Mouse (Mus musculus) embryonic facial prominence, embryonic 10.5 days (tissue): ENCODE data around the gene Setd1a. TPM values are rescaled to one million over a fixed set of nuclear protein-coding genes. Genes with fewer than 3 reads are reported as not detected.
A peak's percentile ranks its signal among the peaks of the same experiment; 100 is the strongest.
"Not testable (repeated sequence)": the region's sequence is repeated elsewhere in the genome, so short reads cannot be mapped to it uniquely, and the experiment has no call there.

Source experiments
- DNase-seq: peaks from one replicate; pipeline ENCODE4 v3.0.0-alpha.2; 2017; ENCODE audit warnings: low spot score
- H3K27ac ChIP-seq: fragments of 300-500 bp; sonication (generic); replicated peaks from 2 replicates; pipeline ENCODE4 v1.5.1; 2016; ENCODE audit warnings: mild to moderate bottlenecking
- H3K27me3 ChIP-seq: fragments of 300-500 bp; sonication (generic); replicated peaks from 2 replicates; pipeline ENCODE4 v1.6.1; 2016; ENCODE audit warnings: low read depth, mild to moderate bottlenecking; ENCODE audit not compliant: poor library complexity, severe bottlenecking
- H3K36me3 ChIP-seq: fragments of 300-500 bp; sonication (generic); replicated peaks from 2 replicates; pipeline ENCODE4 v1.6.1; 2016; ENCODE audit warnings: mild to moderate bottlenecking, moderate library complexity
- H3K4me1 ChIP-seq: fragments of 300-500 bp; sonication (generic); 2 replicates; pipeline ENCODE4 v1.6.1; 2016
- H3K4me3 ChIP-seq: fragments of 300-500 bp; sonication (generic); 2 replicates; pipeline ENCODE4 v1.5.1; 2016; ENCODE audit warnings: mild to moderate bottlenecking, moderate library complexity
- H3K9me3 ChIP-seq: fragments of 300-500 bp; sonication (generic); 2 replicates; pipeline ENCODE4 v1.6.1; 2016; ENCODE audit warnings: mild to moderate bottlenecking
- WGBS: fragments of 180-500 bp; shearing (Covaris S2); methylation state at CpG from one replicate; pipeline ENCODE4 v1.1.7; 2016; 5-methylcytosine and 5-hydroxymethylcytosine counted together
- polyA plus RNA-seq: library from polyadenylated mRNA; unstranded; fragments of >200 nt; fragmentation: Nextera tagmentation; extraction: Ambion mirVana; gene quantifications from 2 replicates; pipeline ENCODE4 v1.2.1, GENCODE M21; 2016

Setd1a gene
- polyA plus RNA-seq, 1 experiment from 2014 or later = 14.7 TPM

DNA sequence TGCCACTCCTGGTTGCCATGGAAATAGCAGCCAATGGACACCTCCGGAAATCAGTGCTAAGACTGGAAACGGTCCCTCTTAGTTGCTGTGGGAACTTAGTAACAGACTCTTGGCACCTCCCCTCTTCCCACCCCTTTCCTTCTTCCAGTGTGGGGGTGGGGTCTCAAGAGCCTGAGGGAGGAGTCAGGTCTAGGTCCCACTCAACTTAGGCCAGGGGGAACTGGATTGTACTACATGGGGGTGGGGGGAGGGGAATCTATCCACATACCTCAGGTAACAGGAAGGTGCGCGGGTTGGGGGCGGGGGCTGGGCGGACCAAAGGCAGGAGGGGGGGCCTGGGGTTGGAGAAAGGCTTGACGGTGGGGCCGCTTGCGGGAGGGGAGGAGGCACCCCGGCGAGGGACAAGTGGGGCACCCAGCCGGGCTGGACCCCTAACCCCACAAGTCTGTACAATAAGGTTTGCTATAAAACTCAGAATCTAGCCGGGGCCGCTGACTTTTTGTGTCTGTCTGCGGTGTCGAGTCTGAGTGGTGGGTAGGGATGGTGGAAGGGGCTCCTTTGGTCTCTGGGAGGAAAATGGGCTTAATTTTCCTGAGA, 7.4 kb upstream of the Setd1a start:
- H3K4me1 ChIP-seq = peaks cover 45% of the 10 kb centered on the region
- WGBS = under 1% methylated on average over 16 of the region's 16 CpGs
- H3K27ac ChIP-seq = peak overlapping the region; percentile 95
- peak; percentile 91 for DNase-seq
- no peaks in the 10 kb centered on the region for H3K9me3 ChIP-seq
- H3K4me3 ChIP-seq = peak overlapping the region; percentile 77
- no peaks in the 10 kb centered on the region for H3K27me3 ChIP-seq
- peaks cover 45% of the 10 kb centered on the region for H3K36me3 ChIP-seq

GRCm38 (mm10) chr7:127769651-127770038, 6.8 kb upstream of the Setd1a start, which contains the start of gene Orai3:
TSS of gene Orai3 (plus strand) at chr7:127769815.
- DNase-seq = peak; percentile 87
- H3K4me1 ChIP-seq = peaks cover 48% of the 10 kb centered on the region
- no peaks in the 10 kb centered on the region for H3K9me3 ChIP-seq
- 0% methylated on average over 24 of the region's 24 CpGs for WGBS
- peaks cover 40% of the 10 kb centered on the region for H3K36me3 ChIP-seq
- no peaks in the 10 kb centered on the region for H3K27me3 ChIP-seq
- H3K27ac ChIP-seq = peak within 1 kb of the TSS; percentile 95
- H3K4me3 ChIP-seq = peak within 1 kb of the TSS; percentile 77

DNA sequence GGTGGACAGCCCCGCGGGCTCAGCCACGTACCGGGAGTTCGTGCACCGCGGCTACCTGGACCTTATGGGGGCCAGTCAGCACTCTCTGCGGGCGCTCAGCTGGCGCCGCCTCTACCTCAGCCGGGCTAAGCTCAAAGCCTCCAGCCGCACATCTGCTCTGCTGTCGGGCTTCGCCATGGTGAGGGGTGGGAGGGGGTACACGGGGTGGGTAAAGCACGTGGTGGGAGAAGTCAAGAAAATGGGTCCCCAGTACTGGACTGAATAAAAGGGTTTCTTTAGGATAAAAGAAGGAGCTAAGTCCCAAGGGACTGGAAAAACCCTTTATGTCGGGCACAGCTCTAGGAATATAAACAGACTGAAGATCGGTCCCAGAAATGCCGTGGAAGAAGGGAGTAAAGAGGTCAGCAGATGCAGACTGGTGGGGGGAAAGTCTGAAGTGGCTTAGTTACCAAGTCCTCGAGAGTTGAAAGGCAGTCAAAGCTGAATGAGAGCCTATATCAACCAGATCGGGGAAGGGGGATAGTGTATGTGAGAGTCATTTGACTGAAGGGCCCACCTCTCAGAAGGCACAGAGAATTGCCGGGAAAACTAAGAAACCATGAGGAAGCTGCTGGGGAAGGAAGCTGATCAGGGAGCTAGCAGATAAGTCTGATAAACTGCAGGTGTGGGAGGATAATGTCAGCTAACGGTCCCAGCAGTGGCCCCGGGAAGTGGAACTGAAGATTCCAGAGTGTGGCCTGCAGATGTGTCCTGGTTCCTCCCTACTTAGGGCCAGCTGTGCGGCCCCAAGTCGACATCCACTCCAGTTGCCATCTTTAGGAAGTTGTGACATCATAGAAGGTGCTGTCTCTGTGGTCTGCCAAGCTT, 6.2 kb upstream of the Setd1a start:
- Histone ChIP-seq H3K9me3 (no peaks in the 10 kb centered on the region), H3K27ac (peak overlapping the region; percentile 95), H3K4me1 (peaks cover 48% of the 10 kb centered on the region), H3K36me3 (peaks cover 34% of the 10 kb centered on the region), H3K27me3 (no peaks in the 10 kb centered on the region), H3K4me3 (peak overlapping the region; percentile 77)
- DNase-seq = peak; percentile 38
- WGBS = 5% methylated on average over 27 of the region's 27 CpGs

- 72% methylated on average over 5 of the region's 5 CpGs for WGBS
Measured at GRCm38 (mm10) chr7:127771262-127771661, 5.2 kb upstream of the Setd1a start.

DNA sequence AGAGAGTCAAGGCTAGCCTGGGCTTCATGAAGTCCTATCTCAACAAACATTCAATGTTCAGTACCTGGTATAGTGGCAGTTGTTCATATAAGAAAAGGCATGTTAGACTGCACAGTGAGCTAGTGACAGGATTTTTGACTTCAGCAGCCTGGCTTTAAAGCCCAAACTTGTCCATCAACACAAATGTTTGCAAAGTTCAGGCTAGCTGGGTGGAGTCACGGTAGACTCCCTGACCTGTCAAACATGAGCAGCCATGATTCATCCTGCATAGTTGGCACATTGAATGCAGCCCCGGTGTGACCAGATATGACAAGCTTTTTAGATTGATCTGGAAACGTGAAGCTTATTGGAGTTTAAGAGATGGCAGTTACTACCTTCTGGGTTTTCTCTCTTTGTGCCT, 4.4 kb upstream of the Setd1a start:
- no peak for DNase-seq
- H3K27ac ChIP-seq = no peak overlapping the region
- H3K36me3 ChIP-seq = peaks cover 16% of the 10 kb centered on the region
- WGBS = 84% methylated on average over 3 of the region's 3 CpGs
- peaks cover 51% of the 10 kb centered on the region for H3K4me1 ChIP-seq
- no peak overlapping the region for H3K4me3 ChIP-seq
- no peaks in the 10 kb centered on the region for H3K9me3 ChIP-seq
- no peaks in the 10 kb centered on the region for H3K27me3 ChIP-seq

More at GRCm38 (mm10) chr7:127771262-127771661, 5.2 kb upstream of the Setd1a start:
- H3K27me3 ChIP-seq = no peaks in the 10 kb centered on the region
- no peak for DNase-seq
- H3K4me3 ChIP-seq = peak overlapping the region; percentile 77
- H3K4me1 ChIP-seq = peaks cover 51% of the 10 kb centered on the region
- peaks cover 24% of the 10 kb centered on the region for H3K36me3 ChIP-seq
- no peak overlapping the region for H3K27ac ChIP-seq
- H3K9me3 ChIP-seq = no peaks in the 10 kb centered on the region

- WGBS = 85% methylated on average over 1 of the region's 1 CpGs
Measured at GRCm38 (mm10) chr7:127772557-127772956, 3.9 kb upstream of the Setd1a start.

GRCm38 (mm10) chr7:127773664-127774384, 2.6 kb upstream of the Setd1a start:
- Histone ChIP-seq H3K4me3 (peak overlapping the region; percentile 13; the same call in 1 of the 2 replicates), H3K9me3 (no peaks in the 10 kb centered on the region), H3K27ac (no peak overlapping the region), H3K27me3 (no peaks in the 10 kb centered on the region), H3K4me1 (peaks cover 51% of the 10 kb centered on the region), H3K36me3 (peaks cover 6% of the 10 kb centered on the region)
- DNase-seq = peak; percentile 72
- whole genome bisulfite sequencing = 47% methylated on average over 9 of the region's 9 CpGs

More at GRCm38 (mm10) chr7:127772557-127772956, 3.9 kb upstream of the Setd1a start:
- peaks cover 11% of the 10 kb centered on the region for H3K36me3 ChIP-seq
- no peak for DNase-seq
- H3K9me3 ChIP-seq = no peaks in the 10 kb centered on the region
- H3K27ac ChIP-seq = no peak overlapping the region
- no peak overlapping the region for H3K4me3 ChIP-seq
- peaks cover 51% of the 10 kb centered on the region for H3K4me1 ChIP-seq
- no peaks in the 10 kb centered on the region for H3K27me3 ChIP-seq

GRCm38 (mm10) chr7:127775837-127776236, 633 bp upstream of the Setd1a start:
- not testable (repeated sequence) for H3K27me3 ChIP-seq, DNase-seq, H3K9me3 ChIP-seq
- peaks cover 26% of the 10 kb centered on the region for H3K36me3 ChIP-seq
- H3K4me3 ChIP-seq = peak overlapping the region; percentile 92
- H3K27ac ChIP-seq = peak overlapping the region; percentile 99
- WGBS = 82% methylated on average over 7 of the region's 7 CpGs
- peaks cover 30% of the 10 kb centered on the region for H3K4me1 ChIP-seq

DNA sequence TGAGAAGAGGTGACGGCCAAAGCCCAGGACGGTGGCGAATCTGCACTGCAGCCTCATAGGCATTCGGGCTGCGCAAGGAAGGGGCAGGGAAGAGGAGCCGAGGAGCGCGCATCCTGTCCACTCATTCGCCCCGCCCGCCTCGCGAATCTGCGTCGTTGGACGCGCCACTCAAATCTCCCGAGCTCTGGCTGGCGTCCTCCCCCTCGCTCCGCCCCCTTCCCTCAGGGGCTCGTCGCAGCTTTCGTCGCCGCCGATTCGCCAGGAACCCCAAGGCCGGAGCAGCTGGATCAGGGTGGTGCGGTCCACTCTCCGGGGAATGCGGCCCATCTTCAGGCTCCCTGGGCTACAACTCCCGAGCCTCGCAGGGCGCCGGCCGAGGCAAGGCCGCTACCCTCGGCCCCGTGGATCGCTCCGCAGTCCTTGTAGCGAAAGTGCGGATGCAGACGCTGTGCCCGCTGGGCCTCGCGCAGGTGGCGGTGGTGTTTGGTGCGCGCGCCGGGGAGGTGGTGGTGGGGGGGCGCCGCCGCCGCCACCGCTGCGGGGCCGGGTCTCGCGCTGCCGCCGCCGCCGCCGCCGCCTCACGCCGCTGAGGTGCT, 506 bp downstream of the Setd1a start:
- Histone ChIP-seq H3K4me1 (peaks cover 24% of the 10 kb centered on the region), H3K36me3 (peaks cover 37% of the 10 kb centered on the region), H3K9me3 (no peaks in the 10 kb centered on the region), H3K27me3 (no peaks in the 10 kb centered on the region), H3K4me3 (peak overlapping the region; percentile 92), H3K27ac (peak overlapping the region; percentile 99)
- under 1% methylated on average over 69 of the region's 70 CpGs for WGBS
- peak; percentile 96 for DNase-seq

DNA sequence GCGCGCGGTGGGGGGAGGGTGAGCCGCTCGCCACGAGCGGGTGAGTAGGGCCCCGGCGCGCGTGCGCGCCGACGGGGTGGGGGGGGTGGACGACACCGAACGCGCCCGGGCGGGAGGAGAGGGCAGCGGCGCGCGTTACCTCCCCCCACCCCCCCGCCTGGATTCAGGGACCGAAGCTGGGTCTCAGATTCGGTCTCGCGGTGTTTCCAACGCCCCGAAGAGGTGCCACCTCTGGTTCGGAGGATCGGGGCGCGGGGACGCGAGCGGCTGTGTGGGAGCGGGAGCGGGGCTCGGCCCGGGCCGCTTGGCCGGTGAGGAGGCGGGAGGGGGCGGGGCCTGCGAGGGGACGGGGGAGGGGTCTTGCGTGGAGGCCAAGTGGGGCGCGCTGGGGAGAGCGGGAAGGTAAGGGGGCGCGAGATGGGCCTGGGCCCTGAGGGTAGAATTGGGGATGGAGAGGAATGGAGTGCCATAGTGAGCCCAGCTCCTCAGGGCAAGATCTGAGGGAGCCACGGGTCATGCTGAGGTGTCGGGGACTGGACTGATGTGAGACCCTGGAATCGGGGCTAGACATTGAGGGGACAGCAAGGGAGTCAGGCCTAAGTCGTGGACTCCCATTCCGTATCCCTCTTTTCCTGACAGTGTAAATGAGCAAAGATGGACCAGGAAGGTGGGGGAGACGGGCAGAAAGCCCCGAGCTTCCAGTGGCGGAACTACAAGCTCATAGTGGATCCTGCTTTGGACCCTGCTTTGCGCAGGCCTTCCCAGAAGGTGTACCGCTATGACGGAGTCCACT, 1.2 kb downstream of the Setd1a start:
- no peaks in the 10 kb centered on the region for H3K9me3 ChIP-seq
- H3K4me3 ChIP-seq = peak overlapping the region; percentile 92
- H3K27ac ChIP-seq = peak overlapping the region; percentile 99
- H3K27me3 ChIP-seq = no peaks in the 10 kb centered on the region
- WGBS = 2% methylated on average over 66 of the region's 66 CpGs
- peaks cover 44% of the 10 kb centered on the region for H3K36me3 ChIP-seq
- peaks cover 24% of the 10 kb centered on the region for H3K4me1 ChIP-seq
- DNase-seq = peak; percentile 87

DNA sequence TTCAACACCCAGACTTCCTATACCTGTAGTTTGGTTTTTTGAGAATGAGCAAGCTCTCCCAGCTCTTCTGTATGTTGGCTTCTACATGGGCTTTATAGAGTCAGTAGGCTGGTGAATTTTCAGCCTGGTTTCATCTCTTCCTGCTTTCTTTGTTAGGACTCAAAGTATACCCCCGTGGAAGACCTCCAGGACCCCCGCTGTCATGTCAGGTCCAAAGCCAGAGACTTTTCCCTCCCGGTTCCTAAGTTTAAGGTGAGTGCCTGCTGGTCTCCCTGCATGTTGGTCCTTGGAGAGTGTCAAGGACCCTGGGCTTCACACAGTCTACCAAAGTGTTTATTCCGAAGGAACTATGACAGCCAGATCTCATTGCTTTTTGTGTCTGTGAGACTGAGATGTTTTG, 1.9 kb downstream of the Setd1a start:
- Histone ChIP-seq H3K27me3 (no peaks in the 10 kb centered on the region), H3K4me1 (peaks cover 24% of the 10 kb centered on the region), H3K4me3 (peak overlapping the region; percentile 92), H3K9me3 (no peaks in the 10 kb centered on the region), H3K36me3 (peaks cover 51% of the 10 kb centered on the region), H3K27ac (peak overlapping the region; percentile 99)
- 77% methylated on average over 4 of the region's 4 CpGs for WGBS
- no peak for DNase-seq
